Mouse (Mus musculus): ENCODE measurements around the gene Pfn1. TPM values are rescaled to one million over a fixed set of nuclear protein-coding genes. Genes with fewer than 3 reads are reported as not detected.

The Pfn1 gene
- polyA plus RNA-seq, 1 experiment = 1,801 TPM

- peak; percentile 63 for TF ChIP-seq CTCF (IDR thresholded peaks at IDR 0.05; ENCODE audit: low read depth, low read length)
- TF ChIP-seq POLR2A (IDR thresholded peaks at IDR 0.05; ENCODE audit: borderline replicate concordance, low read depth, low read length) = no peak
- Histone ChIP-seq H3K4me1 (ENCODE audit: control insufficient read depth, insufficient read depth, low read length) (peaks cover 9% of the 10 kb centered on the region), H3K27ac (ENCODE audit: insufficient read depth, low read depth, low read length) (no peak overlapping the region), H3K4me3 (ENCODE audit: insufficient read depth, low read length) (no peak overlapping the region)
These were observed 49.3 kb downstream of the Pfn1 start for GRCm38 (mm10) chr11:70605024-70605566.

Other genes with a start within 250 kb of the Pfn1 start
- 19.3 and 21.2 TPM in 2 replicates for gene Pelp1, start 244.6 kb downstream of the Pfn1 start, polyA plus RNA-seq (2012; ENCODE audit: insufficient read depth, insufficient read length, missing spikeins)
- 520 and 549 TPM in 2 replicates for gene Arrb2, start 222.0 kb downstream of the Pfn1 start, polyA plus RNA-seq (2012; ENCODE audit: insufficient read depth, insufficient read length, missing spikeins)
- gene Med11, start 202.7 kb downstream of the Pfn1 start, polyA plus RNA-seq (2012; ENCODE audit: insufficient read depth, insufficient read length, missing spikeins) = 40.5 and 41.6 TPM in 2 replicates
- 21.7 and 23.7 TPM in 2 replicates for gene Zmynd15, start 195.2 kb downstream of the Pfn1 start, polyA plus RNA-seq (2012; ENCODE audit: insufficient read depth, insufficient read length, missing spikeins)
- 434 and 456 TPM in 2 replicates for gene Cxcl16, start 194.7 kb downstream of the Pfn1 start, polyA plus RNA-seq (2012; ENCODE audit: insufficient read depth, insufficient read length, missing spikeins)
- 4.3 TPM in 2 replicates for gene Tm4sf5, start 149.4 kb downstream of the Pfn1 start, polyA plus RNA-seq (2012; ENCODE audit: insufficient read depth, insufficient read length, missing spikeins)
- gene Vmo1, start 140.0 kb downstream of the Pfn1 start, polyA plus RNA-seq (2012; ENCODE audit: insufficient read depth, insufficient read length, missing spikeins) = not detected in 2 replicates
- gene Gltpd2, start 135.4 kb downstream of the Pfn1 start, polyA plus RNA-seq (2012; ENCODE audit: insufficient read depth, insufficient read length, missing spikeins) = not detected in 2 replicates
- gene Psmb6, start 129.3 kb downstream of the Pfn1 start, polyA plus RNA-seq (2012; ENCODE audit: insufficient read depth, insufficient read length, missing spikeins) = 141 and 151 TPM in 2 replicates
- not detected in 2 replicates for gene Gm40193, start 121.7 kb downstream of the Pfn1 start, polyA plus RNA-seq (2012; ENCODE audit: insufficient read depth, insufficient read length, missing spikeins)
- 58.4 and 60.9 TPM in 2 replicates for gene Pld2, start 114.6 kb downstream of the Pfn1 start, polyA plus RNA-seq (2012; ENCODE audit: insufficient read depth, insufficient read length, missing spikeins)
- gene Mink1, start 91.8 kb downstream of the Pfn1 start, polyA plus RNA-seq (2012; ENCODE audit: insufficient read depth, insufficient read length, missing spikeins) = 139 and 151 TPM in 2 replicates
- not detected in 2 replicates for gene 4930544D05Rik, start 38.8 kb downstream of the Pfn1 start, polyA plus RNA-seq (2012; ENCODE audit: insufficient read depth, insufficient read length, missing spikeins)
- gene Chrne, start 35.4 kb downstream of the Pfn1 start, polyA plus RNA-seq (2012; ENCODE audit: insufficient read depth, insufficient read length, missing spikeins) = not detected in 2 replicates
- not detected in 2 replicates for gene Gp1ba, start 15.5 kb downstream of the Pfn1 start, polyA plus RNA-seq (2012; ENCODE audit: insufficient read depth, insufficient read length, missing spikeins)
- gene Rnf167, start 7.4 kb downstream of the Pfn1 start, polyA plus RNA-seq (2012; ENCODE audit: insufficient read depth, insufficient read length, missing spikeins) = 70.1 and 76.6 TPM in 2 replicates
- 99.9 and 110 TPM in 2 replicates for gene Slc25a11, start 7.2 kb downstream of the Pfn1 start, polyA plus RNA-seq (2012; ENCODE audit: insufficient read depth, insufficient read length, missing spikeins)
- gene Eno3, start 2.6 kb upstream of the Pfn1 start, polyA plus RNA-seq (2012; ENCODE audit: insufficient read depth, insufficient read length, missing spikeins) = 4.7 and 7.4 TPM in 2 replicates
- 86.8 and 101 TPM in 2 replicates for gene Spag7, start 14.8 kb upstream of the Pfn1 start, polyA plus RNA-seq (2012; ENCODE audit: insufficient read depth, insufficient read length, missing spikeins)
- 71.4 and 84.6 TPM in 2 replicates for gene Camta2, start 33.5 kb upstream of the Pfn1 start, polyA plus RNA-seq (2012; ENCODE audit: insufficient read depth, insufficient read length, missing spikeins)
- gene Inca1, start 45.5 kb upstream of the Pfn1 start, polyA plus RNA-seq (2012; ENCODE audit: insufficient read depth, insufficient read length, missing spikeins) = 1.7 TPM in 1 of 2 replicates, not detected in the other
- 56.2 and 57.9 TPM in 2 replicates for gene Kif1c, start 45.9 kb upstream of the Pfn1 start, polyA plus RNA-seq (2012; ENCODE audit: insufficient read depth, insufficient read length, missing spikeins)
- gene Zfp3, start 109.6 kb upstream of the Pfn1 start, polyA plus RNA-seq (2012; ENCODE audit: insufficient read depth, insufficient read length, missing spikeins) = 2.7 and 3.3 TPM in 2 replicates
- gene Scimp, start 157.9 kb upstream of the Pfn1 start, polyA plus RNA-seq (2012; ENCODE audit: insufficient read depth, insufficient read length, missing spikeins) = 1.1 TPM in 1 of 2 replicates, not detected in the other
- gene Rabep1, start 190.1 kb upstream of the Pfn1 start, polyA plus RNA-seq (2012; ENCODE audit: insufficient read depth, insufficient read length, missing spikeins) = 49.2 and 51.8 TPM in 2 replicates

All from bone marrow macrophage, adult 2 months (primary cell).